Mouse (Mus musculus): ENCODE measurements around the gene Herc3.

The Herc3 gene

GRCm38 (mm10) chr6:58913971-58914370 lies 82.7 kb downstream of the Herc3 start:
- DNase-seq (ENCODE audit: low read depth in 2 of 2, low spot score in 2 of 2): no peak

- DNase-seq (ENCODE audit: low read depth in 2 of 2, low spot score in 2 of 2): no peak
These were observed 85.2 kb downstream of the Herc3 start for GRCm38 (mm10) chr6:58916498-58916897.

- DNase-seq (ENCODE audit: low read depth in 2 of 2, low spot score in 2 of 2): no peak
These were observed 89.5 kb downstream of the Herc3 start for GRCm38 (mm10) chr6:58920735-58921134.

- DNase-seq (ENCODE audit: low read depth in 2 of 2, low spot score in 2 of 2): no peak
These were observed 90.4 kb downstream of the Herc3 start for GRCm38 (mm10) chr6:58921623-58922022.

GRCm38 (mm10) chr6:58922511-58922910 lies 91.2 kb downstream of the Herc3 start:
- no peak for DNase-seq (ENCODE audit: low read depth in 2 of 2, low spot score in 2 of 2)

GRCm38 (mm10) chr6:58927881-58928280 lies 96.6 kb downstream of the Herc3 start:
- no peak for DNase-seq (ENCODE audit: low read depth in 2 of 2, low spot score in 2 of 2)

- DNase-seq (ENCODE audit: low read depth in 2 of 2, low spot score in 2 of 2): no peak
These were observed 98.7 kb downstream of the Herc3 start for GRCm38 (mm10) chr6:58929911-58930431.

- DNase-seq (ENCODE audit: low read depth in 2 of 2, low spot score in 2 of 2): no peak
These were observed 99.9 kb downstream of the Herc3 start for GRCm38 (mm10) chr6:58931149-58931548.

GRCm38 (mm10) chr6:58932515-58933188 lies 101.4 kb downstream of the Herc3 start:
- no peak for DNase-seq (ENCODE audit: low read depth in 2 of 2, low spot score in 2 of 2)

GRCm38 (mm10) chr6:58933189-58933913 lies 102.1 kb downstream of the Herc3 start:
- DNase-seq (ENCODE audit: low read depth in 2 of 2, low spot score in 2 of 2): no peak

GRCm38 (mm10) chr6:58934144-58934543 lies 102.9 kb downstream of the Herc3 start:
- DNase-seq (ENCODE audit: low read depth in 2 of 2, low spot score in 2 of 2): no peak

GRCm38 (mm10) chr6:58937726-58938125 lies 106.5 kb downstream of the Herc3 start:
- no peak for DNase-seq (ENCODE audit: low read depth in 2 of 2, low spot score in 2 of 2)

GRCm38 (mm10) chr6:58942276-58942675 lies 111.0 kb downstream of the Herc3 start:
- DNase-seq (ENCODE audit: low read depth in 2 of 2, low spot score in 2 of 2): no peak

GRCm38 (mm10) chr6:58943958-58944357 lies 112.7 kb downstream of the Herc3 start:
- no peak for DNase-seq (ENCODE audit: low read depth in 2 of 2, low spot score in 2 of 2)

GRCm38 (mm10) chr6:58946246-58946645 lies 115.0 kb downstream of the Herc3 start:
- no peak for DNase-seq (ENCODE audit: low read depth in 2 of 2, low spot score in 2 of 2)

GRCm38 (mm10) chr6:58946840-58947239 lies 115.6 kb downstream of the Herc3 start:
- no peak for DNase-seq (ENCODE audit: low read depth in 2 of 2, low spot score in 2 of 2)

- no peak for DNase-seq (ENCODE audit: low read depth in 2 of 2, low spot score in 2 of 2)
These were observed 119.1 kb downstream of the Herc3 start for GRCm38 (mm10) chr6:58950410-58950809.

- DNase-seq (ENCODE audit: low read depth in 2 of 2, low spot score in 2 of 2): no peak
These were observed 120.1 kb downstream of the Herc3 start for GRCm38 (mm10) chr6:58951128-58951992.

GRCm38 (mm10) chr6:58960523-58960922 lies 129.3 kb downstream of the Herc3 start:
- DNase-seq (ENCODE audit: low read depth in 2 of 2, low spot score in 2 of 2): no peak

GRCm38 (mm10) chr6:58962691-58963090 lies 131.4 kb downstream of the Herc3 start:
- DNase-seq (ENCODE audit: low read depth in 2 of 2, low spot score in 2 of 2): no peak

- no peak for DNase-seq (ENCODE audit: low read depth in 2 of 2, low spot score in 2 of 2)
These were observed 132.8 kb downstream of the Herc3 start for GRCm38 (mm10) chr6:58964091-58964490.
